Mouse (Mus musculus): ENCODE data around the gene Lce3a. TPM values are rescaled to one million over a fixed set of nuclear protein-coding genes. Genes with fewer than 3 reads are reported as not detected.

Lce3a gene
- polyA plus RNA-seq (2015; fragmentation: Nextera tagmentation; extraction: Ambion mirVana) = not detected in 2 replicates

DNA sequence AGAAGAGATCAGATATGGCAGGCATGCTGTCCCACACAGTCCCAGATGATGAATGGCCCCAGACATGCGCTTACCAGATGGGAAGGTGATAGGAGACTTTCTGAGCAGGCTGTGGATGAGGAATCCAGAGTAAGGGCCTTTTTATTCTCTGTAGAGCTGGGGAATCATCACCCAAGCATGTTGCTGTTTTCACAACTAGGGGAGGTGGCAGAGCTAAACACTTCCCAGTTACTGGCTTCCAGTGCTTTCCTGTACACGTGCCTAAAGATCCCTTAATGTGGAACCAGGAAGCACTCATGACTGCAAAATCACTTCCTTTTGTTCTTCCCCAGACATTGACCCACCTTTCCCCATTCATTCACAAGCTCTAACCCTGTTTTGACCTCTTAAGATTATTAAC lies at the start of gene Lce3a:
Gene Lce3a (minus strand): TSS at position 101 of the 400 bp plus-strand sequence.
- ATAC-seq (ENCODE audit: low read depth) = no peak
- H3K4me1 ChIP-seq (ENCODE audit: control insufficient read depth, low read depth, low read length) = no peaks in the 10 kb centered on the region
- no peak within 1 kb of the TSS for H3K27ac ChIP-seq (ENCODE audit: low read length)
- H3K36me3 ChIP-seq (ENCODE audit: control insufficient read depth, insufficient read depth) = no peaks in the 10 kb centered on the region
- no peaks in the 10 kb centered on the region for H3K9me3 ChIP-seq (replicated peaks; ENCODE audit: control insufficient read depth, low read length)
- H3K4me3 ChIP-seq (ENCODE audit: low read depth, low read length) = no peak within 1 kb of the TSS
- H3K4me2 ChIP-seq (ENCODE audit: low read depth, low read length) = no peak within 1 kb of the TSS
- no peak within 1 kb of the TSS for H3K9ac ChIP-seq (ENCODE audit: low read depth, low read length)
- H3K27me3 ChIP-seq (ENCODE audit: control insufficient read depth, insufficient read depth, low read depth, low read length) = no peaks in the 10 kb centered on the region
- 23% methylated on average over 2 of the region's 2 CpGs for WGBS (ENCODE audit: insufficient replicate concordance)

- ATAC-seq (ENCODE audit: low read depth) = no peak
- 54% methylated on average over 2 of the region's 2 CpGs for WGBS (ENCODE audit: insufficient replicate concordance)
- Histone ChIP-seq H3K4me3 (ENCODE audit: low read depth, low read length) (no peak within 1 kb of the TSS), H3K36me3 (ENCODE audit: control insufficient read depth, insufficient read depth) (no peaks in the 10 kb centered on the region), H3K9me3 (replicated peaks; ENCODE audit: control insufficient read depth, low read length) (no peaks in the 10 kb centered on the region), H3K4me2 (ENCODE audit: low read depth, low read length) (no peak within 1 kb of the TSS), H3K9ac (ENCODE audit: low read depth, low read length) (no peak within 1 kb of the TSS), H3K4me1 (ENCODE audit: control insufficient read depth, low read depth, low read length) (no peaks in the 10 kb centered on the region), H3K27ac (ENCODE audit: low read length) (no peak within 1 kb of the TSS), H3K27me3 (ENCODE audit: control insufficient read depth, insufficient read depth, low read depth, low read length) (no peaks in the 10 kb centered on the region)
Measured at GRCm38 (mm10) chr3:92966761-92967160, 40.7 kb upstream of the Lce3a start, which contains the start of gene Lce3e. Lce3e (plus strand) TSS chr3:92967061.

DNA sequence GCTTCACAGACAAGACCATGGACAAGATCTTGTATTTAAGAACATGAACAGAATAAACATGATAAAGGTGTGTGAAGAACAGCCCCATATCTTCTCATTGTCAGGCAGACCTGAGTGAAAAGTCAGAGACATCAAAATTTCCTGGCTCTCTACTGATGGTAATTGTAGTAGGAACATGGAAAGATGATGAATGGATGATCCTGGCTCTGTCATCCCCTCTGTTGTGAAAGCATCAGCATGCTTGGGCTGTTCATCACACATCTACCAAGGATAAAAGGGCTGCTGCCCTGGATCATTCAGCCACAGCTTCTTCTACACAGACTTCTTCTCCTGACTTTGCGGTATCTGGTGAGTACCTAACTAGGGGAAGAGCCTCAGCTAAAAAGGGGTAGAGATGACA lies 31.1 kb upstream of the Lce3a start, which contains the start of gene Lce3d:
Gene Lce3d (plus strand): TSS at position 301 of the 400 bp plus-strand sequence.
- Histone ChIP-seq H3K36me3 (ENCODE audit: control insufficient read depth, insufficient read depth) (no peaks in the 10 kb centered on the region), H3K9me3 (replicated peaks; ENCODE audit: control insufficient read depth, low read length) (no peaks in the 10 kb centered on the region), H3K9ac (ENCODE audit: low read depth, low read length) (no peak within 1 kb of the TSS), H3K4me2 (ENCODE audit: low read depth, low read length) (no peak within 1 kb of the TSS), H3K27ac (ENCODE audit: low read length) (no peak within 1 kb of the TSS), H3K4me3 (ENCODE audit: low read depth, low read length) (no peak within 1 kb of the TSS), H3K4me1 (ENCODE audit: control insufficient read depth, low read depth, low read length) (no peaks in the 10 kb centered on the region), H3K27me3 (ENCODE audit: control insufficient read depth, insufficient read depth, low read depth, low read length) (no peaks in the 10 kb centered on the region)
- 73% methylated on average over 1 of the region's 1 CpGs for WGBS (ENCODE audit: insufficient replicate concordance)
- no peak for ATAC-seq (ENCODE audit: low read depth)

- 57% methylated on average over 1 of the region's 1 CpGs for WGBS (ENCODE audit: insufficient replicate concordance)
- H3K36me3 ChIP-seq (ENCODE audit: control insufficient read depth, insufficient read depth) = no peaks in the 10 kb centered on the region
- no peaks in the 10 kb centered on the region for H3K27me3 ChIP-seq (ENCODE audit: control insufficient read depth, insufficient read depth, low read depth, low read length)
- H3K9ac ChIP-seq (ENCODE audit: low read depth, low read length) = no peak within 1 kb of the TSS
- no peaks in the 10 kb centered on the region for H3K9me3 ChIP-seq (replicated peaks; ENCODE audit: control insufficient read depth, low read length)
- ATAC-seq (ENCODE audit: low read depth) = no peak
- no peak within 1 kb of the TSS for H3K4me2 ChIP-seq (ENCODE audit: low read depth, low read length)
- no peak within 1 kb of the TSS for H3K27ac ChIP-seq (ENCODE audit: low read length)
- H3K4me3 ChIP-seq (ENCODE audit: low read depth, low read length) = no peak within 1 kb of the TSS
- H3K4me1 ChIP-seq (ENCODE audit: control insufficient read depth, low read depth, low read length) = no peaks in the 10 kb centered on the region
Measured at GRCm38 (mm10) chr3:92944186-92944585, 18.2 kb upstream of the Lce3a start, which contains the start of gene Lce3c. Lce3c (plus strand) TSS chr3:92944486.

GRCm38 (mm10) chr3:92932679-92933078 lies 6.6 kb upstream of the Lce3a start, which contains the start of gene Lce3b:
Lce3b (plus strand) TSS chr3:92932979.
- H3K9ac ChIP-seq (ENCODE audit: low read depth, low read length) = no peak within 1 kb of the TSS
- no peaks in the 10 kb centered on the region for H3K27me3 ChIP-seq (ENCODE audit: control insufficient read depth, insufficient read depth, low read depth, low read length)
- no peaks in the 10 kb centered on the region for H3K4me1 ChIP-seq (ENCODE audit: control insufficient read depth, low read depth, low read length)
- 21% methylated on average over 2 of the region's 2 CpGs for WGBS (ENCODE audit: insufficient replicate concordance)
- H3K9me3 ChIP-seq (replicated peaks; ENCODE audit: control insufficient read depth, low read length) = no peaks in the 10 kb centered on the region
- H3K36me3 ChIP-seq (ENCODE audit: control insufficient read depth, insufficient read depth) = no peaks in the 10 kb centered on the region
- no peak for ATAC-seq (ENCODE audit: low read depth)
- no peak within 1 kb of the TSS for H3K4me3 ChIP-seq (ENCODE audit: low read depth, low read length)
- H3K4me2 ChIP-seq (ENCODE audit: low read depth, low read length) = no peak within 1 kb of the TSS
- no peak within 1 kb of the TSS for H3K27ac ChIP-seq (ENCODE audit: low read length)

GRCm38 (mm10) chr3:92920364-92920763 lies 5.7 kb downstream of the Lce3a start:
- WGBS (ENCODE audit: insufficient replicate concordance) = 38% methylated on average over 4 of the region's 4 CpGs

DNA sequence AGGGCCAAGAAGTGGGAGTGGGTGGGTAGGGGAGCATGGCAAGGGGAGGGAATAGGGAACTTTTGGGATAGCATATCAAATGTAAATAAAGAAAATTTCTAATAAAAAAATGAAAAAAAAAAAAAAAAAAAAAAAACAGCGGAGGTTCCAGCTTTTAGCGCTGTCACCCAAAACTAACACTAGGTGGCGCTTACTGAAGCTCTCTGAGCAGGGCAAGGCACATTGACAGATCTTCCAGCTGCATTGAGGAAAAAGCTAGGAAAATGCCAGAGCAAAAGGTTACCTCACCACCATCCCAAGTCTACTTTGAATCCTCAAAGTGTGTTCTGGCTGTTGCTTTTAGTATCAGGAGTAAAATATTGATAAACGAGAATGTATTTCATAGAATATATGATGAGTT lies 18.5 kb downstream of the Lce3a start:
- H3K9ac ChIP-seq (ENCODE audit: low read depth, low read length) = no peak overlapping the region
- no peaks in the 10 kb centered on the region for H3K36me3 ChIP-seq (ENCODE audit: control insufficient read depth, insufficient read depth)
- no peaks in the 10 kb centered on the region for H3K4me1 ChIP-seq (ENCODE audit: control insufficient read depth, low read depth, low read length)
- no peaks in the 10 kb centered on the region for H3K9me3 ChIP-seq (replicated peaks; ENCODE audit: control insufficient read depth, low read length)
- H3K4me2 ChIP-seq (ENCODE audit: low read depth, low read length) = no peak overlapping the region
- H3K4me3 ChIP-seq (ENCODE audit: low read depth, low read length) = no peak overlapping the region
- H3K27me3 ChIP-seq (ENCODE audit: control insufficient read depth, insufficient read depth, low read depth, low read length) = no peaks in the 10 kb centered on the region
- no peak overlapping the region for H3K27ac ChIP-seq (ENCODE audit: low read length)
- 20% methylated on average over 4 of the region's 4 CpGs for WGBS (ENCODE audit: insufficient replicate concordance)
- no peak for ATAC-seq (ENCODE audit: low read depth)

More at GRCm38 (mm10) chr3:92920364-92920763, 5.7 kb downstream of the Lce3a start:
- Histone ChIP-seq H3K27ac (ENCODE audit: low read length) (no peak overlapping the region), H3K27me3 (ENCODE audit: control insufficient read depth, insufficient read depth, low read depth, low read length) (no peaks in the 10 kb centered on the region), H3K4me3 (ENCODE audit: low read depth, low read length) (no peak overlapping the region), H3K4me2 (ENCODE audit: low read depth, low read length) (no peak overlapping the region), H3K9ac (ENCODE audit: low read depth, low read length) (no peak overlapping the region), H3K36me3 (ENCODE audit: control insufficient read depth, insufficient read depth) (no peaks in the 10 kb centered on the region), H3K4me1 (ENCODE audit: control insufficient read depth, low read depth, low read length) (no peaks in the 10 kb centered on the region), H3K9me3 (replicated peaks; ENCODE audit: control insufficient read depth, low read length) (no peaks in the 10 kb centered on the region)
- no peak for ATAC-seq (ENCODE audit: low read depth)

DNA sequence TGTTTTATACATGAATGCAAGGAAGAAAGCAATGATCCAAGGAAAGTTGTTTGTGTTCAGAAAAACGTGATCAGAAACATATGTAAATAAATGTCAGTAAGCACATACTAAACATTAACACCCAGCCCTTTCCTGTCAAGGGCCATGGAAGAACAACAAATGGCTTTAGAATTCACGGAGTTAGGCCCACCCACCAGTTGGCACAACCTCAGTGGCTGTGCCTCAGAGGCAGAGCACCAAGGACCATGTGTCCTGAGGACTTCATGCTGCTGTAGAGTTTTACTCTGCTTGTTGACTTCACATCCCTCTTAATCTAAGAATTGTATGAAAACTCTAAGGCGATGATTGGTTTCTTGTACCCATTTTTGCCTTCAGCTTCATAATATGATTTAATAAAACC lies 20.8 kb downstream of the Lce3a start:
- Histone ChIP-seq H3K4me1 (ENCODE audit: control insufficient read depth, low read depth, low read length) (no peaks in the 10 kb centered on the region), H3K4me2 (ENCODE audit: low read depth, low read length) (no peak overlapping the region), H3K9me3 (replicated peaks; ENCODE audit: control insufficient read depth, low read length) (no peaks in the 10 kb centered on the region), H3K27me3 (ENCODE audit: control insufficient read depth, insufficient read depth, low read depth, low read length) (no peaks in the 10 kb centered on the region), H3K27ac (ENCODE audit: low read length) (no peak overlapping the region), H3K4me3 (ENCODE audit: low read depth, low read length) (no peak overlapping the region), H3K36me3 (ENCODE audit: control insufficient read depth, insufficient read depth) (no peaks in the 10 kb centered on the region), H3K9ac (ENCODE audit: low read depth, low read length) (no peak overlapping the region)
- 41% methylated on average over 3 of the region's 3 CpGs for WGBS (ENCODE audit: insufficient replicate concordance)
- ATAC-seq (ENCODE audit: low read depth) = no peak

GRCm38 (mm10) chr3:92903640-92904039 lies 22.4 kb downstream of the Lce3a start:
- ATAC-seq (ENCODE audit: low read depth) = no peak
- H3K27me3 ChIP-seq (ENCODE audit: control insufficient read depth, insufficient read depth, low read depth, low read length) = no peaks in the 10 kb centered on the region

More at GRCm38 (mm10) chr3:92903640-92904039, 22.4 kb downstream of the Lce3a start:
- Histone ChIP-seq H3K4me1 (ENCODE audit: control insufficient read depth, low read depth, low read length) (no peaks in the 10 kb centered on the region), H3K9ac (ENCODE audit: low read depth, low read length) (no peak overlapping the region), H3K36me3 (ENCODE audit: control insufficient read depth, insufficient read depth) (no peaks in the 10 kb centered on the region), H3K9me3 (replicated peaks; ENCODE audit: control insufficient read depth, low read length) (no peaks in the 10 kb centered on the region), H3K27ac (ENCODE audit: low read length) (no peak overlapping the region), H3K4me2 (ENCODE audit: low read depth, low read length) (no peak overlapping the region), H3K4me3 (ENCODE audit: low read depth, low read length) (no peak overlapping the region)
- WGBS (ENCODE audit: insufficient replicate concordance) = 17% methylated on average over 4 of the region's 4 CpGs
